Mouse (Mus musculus) stomach, embryonic 15.5 days (tissue): ENCODE results near the gene Ptpra. TPM values are rescaled to one million over a fixed set of nuclear protein-coding genes. Genes with fewer than 3 reads are reported as not detected.

Source experiments
- ATAC-seq: fragments of 200-750 bp; cut with Nextera tagmentation; 2 replicates; pipeline ENCODE4 v1.8.0; 2017; ENCODE audit warnings: low read depth, moderate number of reproducible peaks, moderate TSS enrichment; ENCODE audit not compliant: insufficient read depth, low FRiP score
- H3K27ac ChIP-seq: fragments of 300-500 bp; sonication (generic); 2 replicates; pipeline ENCODE4 v1.5.1; 2015; ENCODE audit warnings: mild to moderate bottlenecking, inconsistent platforms
- H3K27me3 ChIP-seq: fragments of 300-500 bp; sonication (generic); replicated peaks from 2 replicates; pipeline ENCODE4 v1.6.1; 2015; ENCODE audit warnings: inconsistent platforms
- H3K36me3 ChIP-seq: fragments of 300-500 bp; sonication (generic); 2 replicates; pipeline ENCODE4 v1.6.1; 2015; ENCODE audit warnings: inconsistent platforms
- H3K4me1 ChIP-seq: fragments of 300-500 bp; sonication (generic); 2 replicates; pipeline ENCODE4 v1.6.1; 2015; ENCODE audit warnings: inconsistent platforms
- H3K4me2 ChIP-seq: fragments of 300-500 bp; sonication (generic); 2 replicates; pipeline ENCODE4 v1.6.1; 2015; ENCODE audit warnings: mild to moderate bottlenecking, inconsistent platforms
- H3K4me3 ChIP-seq: fragments of 300-500 bp; sonication (generic); replicated peaks from 2 replicates; pipeline ENCODE4 v1.5.1; 2015; ENCODE audit warnings: inconsistent platforms
- H3K9ac ChIP-seq: fragments of 300-500 bp; sonication (generic); 2 replicates; pipeline ENCODE4 v1.6.1; 2015; ENCODE audit warnings: inconsistent platforms
- H3K9me3 ChIP-seq: fragments of 300-500 bp; sonication (generic); 2 replicates; pipeline ENCODE4 v1.6.1; 2016; ENCODE audit warnings: inconsistent platforms
- WGBS: fragments of 180-500 bp; shearing (Covaris S2); methylation state at CpG from one replicate; pipeline ENCODE4 v1.1.7; 2015; 5-methylcytosine and 5-hydroxymethylcytosine counted together
- polyA plus RNA-seq: library from polyadenylated mRNA; unstranded; fragments of >200 nt; fragmentation: Nextera tagmentation; extraction: Ambion mirVana; gene quantifications from 2 replicates; pipeline ENCODE4 v1.2.1, GENCODE M21; 2015

The Ptpra gene
- polyA plus RNA-seq, 1 experiment from 2014 or later: 85.2 TPM

GRCm38 (mm10) chr2:130449021-130449793, 871 bp upstream of the Ptpra start:
- Histone ChIP-seq H3K27ac (no peak overlapping the region), H3K9me3 (no peaks in the 10 kb centered on the region), H3K4me1 (peaks cover 11% of the 10 kb centered on the region; the same call in 1 of the 2 replicates), H3K36me3 (peaks cover 3% of the 10 kb centered on the region; the same call in 1 of the 2 replicates), H3K4me2 (peak overlapping the region; percentile 93), H3K4me3 (peak overlapping the region; percentile 88), H3K27me3 (no peaks in the 10 kb centered on the region), H3K9ac (no peak overlapping the region)
- WGBS: 9% methylated on average over 17 of the region's 17 CpGs
- ATAC-seq: no peak

GRCm38 (mm10) chr2:130450434-130450796, 337 bp downstream of the Ptpra start:
- Histone ChIP-seq H3K4me2 (peak overlapping the region; percentile 93), H3K36me3 (no peaks in the 10 kb centered on the region; the same call in 1 of the 2 replicates), H3K4me1 (peaks cover 11% of the 10 kb centered on the region; the same call in 1 of the 2 replicates), H3K9me3 (no peaks in the 10 kb centered on the region), H3K27ac (peak overlapping the region; percentile 89), H3K27me3 (no peaks in the 10 kb centered on the region), H3K9ac (peak overlapping the region; percentile 70), H3K4me3 (peak overlapping the region; percentile 88)
- peak; percentile 88 for ATAC-seq
- WGBS: under 1% methylated on average over 43 of the region's 47 CpGs

DNA sequence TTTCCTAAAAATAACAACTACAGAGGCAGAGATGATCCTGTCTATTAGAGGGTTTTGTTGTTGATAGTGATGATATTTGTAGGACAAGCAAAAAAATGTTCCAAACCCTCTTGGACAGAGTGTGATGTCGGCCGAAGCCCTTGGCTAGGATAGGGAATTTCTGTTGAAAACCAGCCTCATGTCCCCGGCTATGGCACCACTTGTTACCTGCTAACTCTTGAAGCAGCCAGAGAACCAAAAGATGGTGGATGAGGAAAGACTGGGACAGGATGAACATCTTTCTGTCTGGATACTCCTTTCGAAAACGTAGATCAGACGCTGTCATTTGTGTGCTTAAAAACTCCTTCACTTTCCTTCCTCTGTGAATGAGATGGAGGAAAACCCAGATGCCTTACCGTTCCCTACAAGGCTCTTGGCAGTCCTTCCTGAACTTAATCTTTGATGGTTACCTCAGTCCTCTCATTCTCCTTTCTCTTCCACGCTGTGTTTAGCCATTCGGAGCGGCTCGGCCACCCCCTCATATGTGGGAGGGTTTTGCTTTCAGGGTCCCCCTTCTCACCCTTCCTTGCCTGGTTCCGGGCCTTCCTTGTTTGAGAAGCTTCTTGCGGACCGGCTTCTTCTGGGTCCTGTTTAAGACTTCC, 1.1 kb downstream of the Ptpra start:
- WGBS: 62% methylated on average over 14 of the region's 14 CpGs
- peak overlapping the region; percentile 70 for H3K9ac ChIP-seq
- H3K36me3 ChIP-seq: no peaks in the 10 kb centered on the region

DNA sequence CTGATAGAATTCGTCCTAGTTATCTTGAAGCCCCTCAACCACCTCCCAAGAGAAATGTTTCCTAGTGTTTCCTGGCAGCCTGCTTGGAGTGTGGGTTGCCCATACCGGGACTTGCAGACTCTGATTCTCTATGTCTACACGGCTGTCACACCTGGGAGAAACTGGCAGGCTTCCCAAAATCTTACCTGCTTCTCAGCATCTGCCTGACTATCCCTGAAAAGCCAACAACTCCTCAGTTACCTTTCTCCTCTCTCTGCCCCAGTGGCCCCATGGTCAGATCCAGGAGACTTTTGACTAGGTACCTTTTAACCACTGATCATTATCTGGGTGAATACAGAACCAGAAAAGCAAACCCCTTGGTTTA, 1.6 kb downstream of the Ptpra start:
- Histone ChIP-seq H3K4me1 (peaks cover 11% of the 10 kb centered on the region; the same call in 1 of the 2 replicates), H3K27ac (no peak overlapping the region), H3K9ac (no peak overlapping the region), H3K27me3 (no peaks in the 10 kb centered on the region), H3K36me3 (no peaks in the 10 kb centered on the region), H3K4me2 (peak overlapping the region; percentile 93; the same call in 1 of the 2 replicates), H3K4me3 (no peak overlapping the region), H3K9me3 (no peaks in the 10 kb centered on the region)
- WGBS: 60% methylated on average over 3 of the region's 3 CpGs
- no peak for ATAC-seq

More for the DNA sequence above, 1.1 kb downstream of the Ptpra start:
- no peaks in the 10 kb centered on the region for H3K27me3 ChIP-seq
- peak overlapping the region; percentile 88 for H3K4me3 ChIP-seq
- H3K27ac ChIP-seq: no peak overlapping the region
- ATAC-seq: no peak
- H3K4me2 ChIP-seq: peak overlapping the region; percentile 93
- no peaks in the 10 kb centered on the region for H3K9me3 ChIP-seq
- peaks cover 11% of the 10 kb centered on the region; the same call in 1 of the 2 replicates for H3K4me1 ChIP-seq

GRCm38 (mm10) chr2:130452266-130452665, 2.2 kb downstream of the Ptpra start:
- H3K27me3 ChIP-seq: no peaks in the 10 kb centered on the region
- H3K27ac ChIP-seq: no peak overlapping the region
- H3K36me3 ChIP-seq: no peaks in the 10 kb centered on the region
- no peak for ATAC-seq
- 55% methylated on average over 2 of the region's 2 CpGs for whole genome bisulfite sequencing
- H3K9ac ChIP-seq: no peak overlapping the region
- H3K4me3 ChIP-seq: no peak overlapping the region
- no peaks in the 10 kb centered on the region for H3K9me3 ChIP-seq
- H3K4me1 ChIP-seq: peaks cover 11% of the 10 kb centered on the region; the same call in 1 of the 2 replicates
- H3K4me2 ChIP-seq: no peak overlapping the region

DNA sequence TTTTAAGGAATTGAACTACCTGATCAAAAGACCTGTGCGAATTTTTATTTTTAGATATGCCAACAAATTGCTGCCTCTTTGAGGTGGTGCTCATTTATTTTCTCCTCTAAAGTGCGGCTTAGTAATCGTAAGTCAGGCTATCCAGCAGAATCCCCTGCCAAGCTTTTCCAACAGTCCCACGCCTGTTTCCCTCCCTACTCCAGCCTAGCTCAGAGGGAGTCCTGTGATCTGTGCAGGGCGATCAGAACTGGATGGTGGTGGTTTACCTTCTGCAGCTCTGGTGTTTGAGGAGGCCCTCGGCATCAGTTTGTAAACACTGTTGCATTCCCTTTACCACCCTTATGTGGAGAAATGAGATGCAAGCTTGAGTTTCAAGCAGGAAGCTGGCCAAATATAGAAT, 3.3 kb downstream of the Ptpra start:
- no peaks in the 10 kb centered on the region for H3K9me3 ChIP-seq
- peaks cover 11% of the 10 kb centered on the region; the same call in 1 of the 2 replicates for H3K4me1 ChIP-seq
- ATAC-seq: no peak
- H3K4me3 ChIP-seq: no peak overlapping the region
- no peak overlapping the region for H3K4me2 ChIP-seq
- no peak overlapping the region for H3K9ac ChIP-seq
- H3K36me3 ChIP-seq: no peaks in the 10 kb centered on the region
- 71% methylated on average over 6 of the region's 6 CpGs for WGBS
- no peaks in the 10 kb centered on the region for H3K27me3 ChIP-seq
- H3K27ac ChIP-seq: no peak overlapping the region

DNA sequence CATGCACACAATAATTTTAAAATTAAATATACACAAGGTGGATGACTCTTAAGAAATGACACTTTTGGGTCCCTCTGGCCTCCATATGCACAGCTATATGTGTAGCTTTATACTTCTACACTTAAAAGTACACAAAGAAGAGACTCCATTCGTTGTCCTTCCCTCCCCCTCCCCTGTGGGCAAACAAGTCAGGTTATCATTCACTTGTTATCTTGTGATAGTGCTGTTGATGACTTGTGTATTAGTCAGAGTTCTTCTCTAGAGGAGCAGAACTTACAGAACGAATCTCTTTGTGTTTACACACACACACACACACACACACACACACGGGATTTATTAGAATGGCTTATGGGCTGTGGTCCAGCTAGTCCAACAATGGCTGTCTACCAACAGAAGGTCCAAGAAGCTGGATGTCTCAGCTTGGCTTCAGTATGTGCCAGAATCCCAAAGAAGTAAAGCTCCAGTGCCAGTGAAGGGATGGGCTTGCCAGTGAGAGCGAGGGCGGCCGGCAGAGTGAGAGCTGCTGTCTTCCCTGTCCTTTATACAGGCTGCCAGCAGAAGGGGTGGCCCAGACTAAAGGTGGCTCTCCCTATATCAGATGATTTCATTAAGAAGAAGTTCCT, 4.8 kb downstream of the Ptpra start:
- H3K4me3 ChIP-seq: no peak overlapping the region
- no peak overlapping the region for H3K27ac ChIP-seq
- no peak overlapping the region for H3K9ac ChIP-seq
- WGBS: 62% methylated on average over 6 of the region's 6 CpGs
- H3K27me3 ChIP-seq: no peaks in the 10 kb centered on the region
- no peak overlapping the region for H3K4me2 ChIP-seq
- ATAC-seq: no peak
- peaks cover 11% of the 10 kb centered on the region; the same call in 1 of the 2 replicates for H3K4me1 ChIP-seq
- no peaks in the 10 kb centered on the region for H3K9me3 ChIP-seq
- H3K36me3 ChIP-seq: no peaks in the 10 kb centered on the region

GRCm38 (mm10) chr2:130457871-130458270, 7.8 kb downstream of the Ptpra start:
- no peak for ATAC-seq
- H3K4me2 ChIP-seq: no peak overlapping the region
- peaks cover 11% of the 10 kb centered on the region; the same call in 1 of the 2 replicates for H3K4me1 ChIP-seq
- no peak overlapping the region for H3K27ac ChIP-seq
- H3K27me3 ChIP-seq: no peaks in the 10 kb centered on the region
- H3K9me3 ChIP-seq: no peaks in the 10 kb centered on the region
- H3K9ac ChIP-seq: no peak overlapping the region
- 89% methylated on average over 3 of the region's 3 CpGs for WGBS
- H3K36me3 ChIP-seq: no peaks in the 10 kb centered on the region
- H3K4me3 ChIP-seq: no peak overlapping the region

GRCm38 (mm10) chr2:130459576-130459975, 9.5 kb downstream of the Ptpra start:
- Histone ChIP-seq H3K9me3 (no peaks in the 10 kb centered on the region), H3K4me1 (peaks cover 11% of the 10 kb centered on the region; the same call in 1 of the 2 replicates), H3K27ac (no peak overlapping the region), H3K36me3 (no peaks in the 10 kb centered on the region), H3K4me3 (no peak overlapping the region), H3K27me3 (no peaks in the 10 kb centered on the region), H3K9ac (no peak overlapping the region), H3K4me2 (no peak overlapping the region)
- no peak for ATAC-seq
- 88% methylated on average over 3 of the region's 3 CpGs for WGBS

DNA sequence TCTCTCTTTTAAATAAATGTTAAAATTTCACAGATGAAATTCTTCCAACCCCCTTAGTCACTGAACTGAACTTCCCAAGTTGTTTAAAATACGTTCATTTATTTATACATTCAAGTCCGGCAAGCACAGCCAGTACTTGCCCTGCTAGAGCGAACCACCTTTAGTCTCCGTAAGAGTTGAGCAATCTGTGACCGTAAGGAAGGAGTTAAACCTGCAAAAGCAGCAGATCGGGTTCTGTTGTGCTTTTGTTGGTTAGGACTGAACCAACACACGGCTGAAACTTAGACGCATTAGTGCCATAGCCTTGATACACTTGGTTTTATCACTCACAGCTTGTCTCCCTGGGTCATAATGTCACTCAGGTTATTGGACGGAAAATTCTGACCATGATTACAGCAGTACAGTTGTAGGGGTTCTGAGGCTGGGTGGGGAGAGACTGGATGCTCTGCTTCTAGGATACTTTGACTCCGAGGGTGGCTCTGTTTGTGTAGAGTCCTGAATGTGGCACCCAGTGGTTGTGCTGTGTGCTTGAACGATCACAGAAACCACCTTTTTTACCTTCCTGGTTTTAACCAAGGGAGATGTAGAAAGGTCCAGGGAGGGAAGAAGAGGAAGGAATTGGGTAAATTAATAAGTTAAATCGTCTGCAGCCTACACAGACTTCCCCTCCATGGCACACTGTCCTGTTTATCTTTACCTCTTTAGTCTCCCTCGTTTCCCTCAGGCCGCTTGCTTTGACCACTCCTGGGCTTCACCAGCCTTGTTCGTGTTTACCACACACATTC, 11.4 kb downstream of the Ptpra start:
- WGBS: 33% methylated on average over 15 of the region's 15 CpGs
- Histone ChIP-seq H3K9me3 (no peaks in the 10 kb centered on the region), H3K27ac (no peak overlapping the region), H3K27me3 (no peaks in the 10 kb centered on the region), H3K4me1 (peaks cover 11% of the 10 kb centered on the region; the same call in 1 of the 2 replicates), H3K9ac (no peak overlapping the region), H3K4me2 (no peak overlapping the region), H3K4me3 (no peak overlapping the region), H3K36me3 (no peaks in the 10 kb centered on the region)
- no peak for ATAC-seq

DNA sequence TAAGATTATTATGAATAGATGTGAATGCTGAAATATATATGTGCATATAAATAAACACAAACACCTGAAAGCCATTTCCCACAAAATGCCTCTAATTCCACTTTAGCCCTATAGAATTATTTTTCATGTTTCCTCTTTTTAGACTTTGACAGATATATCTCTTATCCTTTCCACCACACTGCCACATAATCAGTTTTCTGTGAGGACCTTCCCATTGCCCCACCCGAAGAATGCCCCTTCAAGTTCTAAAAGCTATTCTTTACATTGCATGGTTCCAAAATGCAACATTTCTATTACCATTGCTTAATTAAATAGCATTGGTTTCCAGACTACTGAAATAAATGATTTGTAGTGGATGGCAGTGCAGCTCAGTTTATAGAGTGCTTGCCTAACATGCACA, 16.4 kb downstream of the Ptpra start:
- Histone ChIP-seq H3K9me3 (no peaks in the 10 kb centered on the region), H3K9ac (no peak overlapping the region)
- 83% methylated on average over 1 of the region's 1 CpGs for WGBS

More for the DNA sequence above, 16.4 kb downstream of the Ptpra start:
- ATAC-seq: no peak
- Histone ChIP-seq H3K4me1 (0 out of 2 replicates have a peak, but pooled peaks cover under 1% of the 10 kb centered on the region), H3K36me3 (no peaks in the 10 kb centered on the region), H3K27me3 (no peaks in the 10 kb centered on the region), H3K4me3 (no peak overlapping the region), H3K4me2 (no peak overlapping the region), H3K27ac (no peak overlapping the region)
